Comparison of ENCODE assay signal across 19 mouse cellular contexts in genomic region chr8:77634035-77634434, GRCm38 (mm10). TPM values are rescaled to one million over a fixed set of nuclear protein-coding genes. Genes with fewer than 3 reads are reported as not detected.
DNase-seq lines count a peak whose midpoint lies in the region; ATAC-seq lines count a peak whose summit lies in the region.
"Had no signal": no experiment of that assay in that cellular context is flagged by ENCODE, and none has a peak within 500 bp of the region (broad histone marks: within the 10 kb centered on the region; RNA-seq: fewer than 3 reads in every experiment).

No protein-coding gene starts in this region.

- no peaks in the 10 kb centered on the region for H3K9me3 ChIP-seq in embryonic facial prominence, embryonic 14.5 days (ENCODE audit: control insufficient read depth, low read length)
- H3K9me3 ChIP-seq in limb, embryonic 13.5 days = no peaks in the 10 kb centered on the region
- H3K9me3 ChIP-seq: forebrain, embryonic 13.5 days; G1E; heart, embryonic 13.5 days; hindbrain, embryonic 15.5 days had no signal

- no peak overlapping the region for H3K9ac ChIP-seq in embryonic facial prominence, embryonic 14.5 days (ENCODE audit: low read depth, low read length)
- no peak overlapping the region for H3K9ac ChIP-seq in limb, embryonic 13.5 days
- H3K9ac ChIP-seq: forebrain, embryonic 13.5 days; forebrain, postnatal 0 days; heart, embryonic 13.5 days; hindbrain, embryonic 15.5 days had no signal

- 40% methylated on average over 5 of the region's 5 CpGs for WGBS in embryonic facial prominence, embryonic 14.5 days
- whole genome bisulfite sequencing in limb, embryonic 13.5 days = 56% methylated on average over 5 of the region's 5 CpGs

- no peak overlapping the region for H3K4me2 ChIP-seq in embryonic facial prominence, embryonic 14.5 days (ENCODE audit: low read depth, low read length)
- H3K4me2 ChIP-seq in limb, embryonic 13.5 days (replicated peaks) = no peak overlapping the region
- H3K4me2 ChIP-seq: forebrain, embryonic 13.5 days; heart, embryonic 13.5 days; hindbrain, embryonic 15.5 days had no signal

- H3K27ac ChIP-seq in embryonic facial prominence, embryonic 14.5 days (replicated peaks; ENCODE audit: low read depth, low read length) = no peak overlapping the region
- H3K27ac ChIP-seq in limb, embryonic 13.5 days = no peak overlapping the region
- H3K27ac ChIP-seq: forebrain, embryonic 13.5 days; heart, embryonic 13.5 days; hindbrain, embryonic 15.5 days had no signal

- H3K4me1 ChIP-seq in embryonic facial prominence, embryonic 14.5 days (ENCODE audit: control insufficient read depth, insufficient read depth, low read length) = peaks cover 13% of the 10 kb centered on the region; the same call in 1 of the 2 replicates
- H3K4me1 ChIP-seq in limb, embryonic 13.5 days = peaks cover 23% of the 10 kb centered on the region
- H3K4me1 ChIP-seq: forebrain, embryonic 13.5 days; heart, embryonic 13.5 days had no signal

- H3K4me3 ChIP-seq in embryonic facial prominence, embryonic 14.5 days (ENCODE audit: low read depth, low read length) = no peak overlapping the region
- no peak overlapping the region for H3K4me3 ChIP-seq in limb, embryonic 13.5 days
- H3K4me3 ChIP-seq: forebrain, embryonic 13.5 days; heart, embryonic 13.5 days; hindbrain, embryonic 15.5 days had no signal

- no peaks in the 10 kb centered on the region for H3K27me3 ChIP-seq in embryonic facial prominence, embryonic 14.5 days (replicated peaks; ENCODE audit: control insufficient read depth, insufficient read depth, low read length)
- no peaks in the 10 kb centered on the region for H3K27me3 ChIP-seq in limb, embryonic 13.5 days
- H3K27me3 ChIP-seq: forebrain, embryonic 13.5 days; heart, embryonic 13.5 days; hindbrain, embryonic 15.5 days had no signal

- no peak for ATAC-seq in embryonic facial prominence, embryonic 14.5 days (ENCODE audit: low read depth)
- peak; percentile 15; the same call in 1 of the 2 replicates for ATAC-seq in limb, embryonic 13.5 days (ENCODE audit: low FRiP score, low read depth)
- ATAC-seq: CD4-positive, CD25-positive, alpha-beta regulatory T cell, adult 4 months; forebrain, embryonic 13.5 days; forebrain, postnatal 0 days had no signal

- peak; percentile 38 for DNase-seq in 3T3-L1 (ENCODE audit: low read depth, low spot score)
- DNase-seq in NIH3T3 (ENCODE audit: low read depth) = peak; percentile 18
- peak; percentile 52 for DNase-seq in embryonic facial prominence, embryonic 14.5 days (ENCODE audit: low spot score)
- no peak for DNase-seq in layer of hippocampus, postnatal 36 days
- no peak for DNase-seq in embryo, embryonic 11 days
- DNase-seq: adrenal gland, postnatal 14 days; B cell, adult 2 months; cerebellum, adult 18-20 months; cerebellum, adult 9-11 months; cerebellum, postnatal 36 days; forebrain, postnatal 0 days; gastrocnemius, postnatal 14 days; heart, postnatal 36 days had no signal

- H3K36me3 ChIP-seq in embryonic facial prominence, embryonic 14.5 days (ENCODE audit: control insufficient read depth, insufficient read depth, low read length) = no peaks in the 10 kb centered on the region
- H3K36me3 ChIP-seq in limb, embryonic 13.5 days = no peaks in the 10 kb centered on the region
- H3K36me3 ChIP-seq: G1E; heart, embryonic 13.5 days; hindbrain, embryonic 15.5 days had no signal

RNA-seq across cellular contexts. Expression of gene Tmem184c, which starts 23.5 kb away (rescaled TPM):
- 33.2 and 35.2 TPM in 2 replicates for polyA plus RNA-seq in embryonic facial prominence, embryonic 14.5 days (2014; fragmentation: Nextera tagmentation; extraction: Ambion mirVana)
- 39.5 and 41.0 TPM in 2 replicates for polyA plus RNA-seq in limb, embryonic 13.5 days (2015; fragmentation: Nextera tagmentation; extraction: Ambion mirVana)
- total RNA-seq in layer of hippocampus, postnatal 36 days (2021) = 10 to 100 TPM; 70.9 to 71.4 TPM

Comparison
In these comparisons a context has a peak if more than half of its experiments do, and no peak if none do; other contexts are left out.
1. DNase-seq: peak in 3T3-L1 (single experiment), NIH3T3 (single experiment) and embryonic facial prominence, embryonic 14.5 days (single experiment); none in layer of hippocampus, postnatal 36 days (0 of 2) and embryo, embryonic 11 days (single experiment).